Mouse (Mus musculus) G1E (cell line): ENCODE results near the gene Prm2. TPM values are rescaled to one million over a fixed set of nuclear protein-coding genes. Genes with fewer than 3 reads are reported as not detected.
"Not testable (repeated sequence)": the region's sequence is repeated elsewhere in the genome, so short reads cannot be mapped to it uniquely, and the experiment has no call there.

Source experiments
- ATAC-seq: 2 replicates; pipeline ENCODE4 v1.8.0; 2016; ENCODE audit warnings: mild to moderate bottlenecking; ENCODE audit not compliant: insufficient number of reproducible peaks, poor library complexity, low FRiP score, severe bottlenecking; ENCODE audit errors: extremely low read depth
- DNase-seq: peaks from one replicate; pipeline ENCODE4 v3.0.0; 2012; ENCODE audit warnings: low spot score
- H3K27me3 ChIP-seq: 2 replicates; pipeline ENCODE4 v1.6.1; 2012; ENCODE audit warnings: mild to moderate bottlenecking, low read length, inconsistent platforms; ENCODE audit not compliant: insufficient read depth
- H3K36me3 ChIP-seq: replicated peaks from 2 replicates; pipeline ENCODE3; 2012; ENCODE audit warnings: mild to moderate bottlenecking, inconsistent platforms
- H3K4me1 ChIP-seq: 2 replicates; pipeline ENCODE4 v1.6.1; 2012; ENCODE audit warnings: low read depth, low read length, inconsistent platforms, mixed read lengths; ENCODE audit not compliant: insufficient read depth
- H3K4me3 ChIP-seq: 2 replicates; pipeline ENCODE4 v1.5.1; 2012; ENCODE audit warnings: low read depth, mild to moderate bottlenecking, inconsistent platforms, low read length, moderate library complexity, mixed read lengths
- H3K9me3 ChIP-seq: replicated peaks from 2 replicates; pipeline ENCODE4 v1.6.1; 2012; ENCODE audit warnings: inconsistent platforms
- CTCF ChIP-seq: IDR thresholded peaks from 2 replicates; pipeline ENCODE4 v1.5.1; 2012; ENCODE audit warnings: low read depth, low read length, inconsistent platforms, mixed read lengths
- GATA1 ChIP-seq: IDR thresholded peaks from 2 replicates; pipeline ENCODE4 v1.6.1; 2012; ENCODE audit warnings: borderline replicate concordance, low read length, inconsistent platforms, mixed read lengths
- GATA2 ChIP-seq: IDR thresholded peaks from 2 replicates; pipeline ENCODE4 v1.6.1; 2012; ENCODE audit warnings: low read depth, low read length, inconsistent platforms, borderline replicate concordance
- POLR2AphosphoS5 ChIP-seq: IDR thresholded peaks from 2 replicates; pipeline ENCODE4 v1.6.1; 2012; ENCODE audit warnings: low read depth, low read length, inconsistent platforms; ENCODE audit not compliant: insufficient replicate concordance
- TAL1 ChIP-seq: conservative IDR thresholded peaks from 2 replicates; pipeline ENCODE4 v1.6.1; 2012; ENCODE audit warnings: low read depth, low read length, inconsistent platforms, mixed read lengths
- polyA plus RNA-seq: library from polyadenylated mRNA; stranded (reverse); fragments of >175 nt; gene quantifications from 2 replicates; pipeline ENCODE4 v1.2.3, GENCODE M21; 2012
- total RNA-seq, 2 experiments: library from RNA; stranded (forward) in 1 of 2; stranded (reverse) in 1 of 2; fragments of 200-1000 nt in 1 of 2; fragments of >200 nt in 1 of 2; fragmentation: Nextera tagmentation in 1 of 2; gene quantifications; 2 replicates each; pipeline ENCODE4 v1.2.3; 2014 to 2017

Gene Prm2
- total and polyA plus RNA-seq, 3 experiments = 0.49 TPM; not detected in 2

DNA sequence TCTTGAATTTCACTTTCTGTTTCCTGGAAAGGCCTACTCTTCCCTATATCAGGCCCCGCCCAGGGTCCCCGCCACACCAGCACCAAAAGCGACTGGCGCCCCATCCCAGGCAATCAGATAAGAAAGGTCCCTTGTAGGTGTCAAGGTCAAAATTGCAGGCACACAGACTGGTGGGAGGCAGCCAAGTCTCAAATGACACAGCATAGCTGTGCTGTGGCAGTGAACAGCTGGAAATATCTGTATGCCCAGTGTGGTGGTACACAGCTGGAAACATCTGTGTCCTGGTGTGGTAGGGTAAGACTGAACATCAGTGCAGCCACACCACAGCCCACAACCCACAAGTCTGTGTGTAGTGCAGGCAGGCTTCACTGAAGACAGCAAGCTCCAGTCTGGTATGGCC lies 18.9 kb upstream of the Prm2 start:
- TF ChIP-seq POLR2AphosphoS5 (no peak), GATA1 (no peak), CTCF (no peak), GATA2 (no peak), TAL1 (no peak)
- Histone ChIP-seq H3K36me3 (no peaks in the 10 kb centered on the region), H3K27me3 (peaks cover 59% of the 10 kb centered on the region), H3K9me3 (no peaks in the 10 kb centered on the region), H3K4me1 (peaks cover 31% of the 10 kb centered on the region), H3K4me3 (peak overlapping the region; percentile 33)
- peak; percentile 30 for DNase-seq
- peak; percentile 54 for ATAC-seq

DNA sequence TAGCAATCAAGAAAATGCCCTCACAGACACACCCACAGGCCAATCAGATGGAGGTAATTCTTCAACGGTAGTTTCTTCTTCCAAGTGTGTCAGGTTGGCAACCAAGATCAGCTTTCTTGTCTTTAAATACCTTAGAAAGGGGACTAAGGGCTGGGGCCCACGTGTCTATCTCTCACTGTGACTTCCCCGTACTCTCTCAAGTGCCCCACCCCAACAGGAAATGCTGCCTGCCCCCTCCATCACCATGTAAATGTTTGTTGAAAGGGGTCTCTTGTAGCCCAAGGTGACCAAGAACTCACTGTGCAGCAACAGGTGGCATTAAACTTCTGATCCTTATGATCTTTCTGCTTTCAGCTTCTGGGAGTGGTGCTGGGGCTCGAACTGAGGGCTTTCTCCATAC lies 17.8 kb upstream of the Prm2 start:
- no peak for ATAC-seq

DNA sequence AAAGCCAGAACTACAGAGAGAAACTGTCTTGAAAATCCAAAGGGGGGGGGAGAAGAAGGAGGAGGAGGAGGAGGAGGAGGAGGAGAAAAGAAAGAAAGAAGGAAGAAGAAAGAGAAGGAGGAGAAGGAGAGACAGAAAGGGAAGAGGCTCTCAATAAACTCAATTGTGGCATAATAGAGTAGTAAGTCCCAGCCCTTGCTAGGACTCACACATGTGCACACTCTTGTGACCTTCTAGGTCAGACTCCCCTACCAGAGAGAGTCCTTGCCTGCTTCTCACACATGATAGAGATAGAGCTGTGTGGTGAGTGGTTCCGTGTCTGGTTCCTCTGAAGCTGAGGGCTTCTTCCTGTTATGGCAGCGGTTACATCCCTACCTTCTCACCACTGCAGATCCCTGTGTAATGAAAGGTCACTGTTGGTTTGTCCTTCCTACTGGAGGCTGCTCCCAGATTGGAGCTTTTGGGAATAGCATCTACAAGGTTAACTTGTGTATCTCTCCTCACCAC lies 17.0 kb upstream of the Prm2 start, which contains the start of gene Gm11172:
Gene Gm11172 (plus strand): TSS at position 51 of the 507 bp plus-strand sequence.
- no peak for ATAC-seq
- Histone ChIP-seq H3K9me3 (no peaks in the 10 kb centered on the region), H3K4me3 (no peak within 1 kb of the TSS), H3K36me3 (no peaks in the 10 kb centered on the region), H3K4me1 (peaks cover 31% of the 10 kb centered on the region), H3K27me3 (peaks cover 61% of the 10 kb centered on the region)
- TF ChIP-seq POLR2AphosphoS5 (no peak), CTCF (no peak), TAL1 (no peak), GATA2 (no peak), GATA1 (no peak)
- no peak for DNase-seq

More for the DNA sequence above, 17.8 kb upstream of the Prm2 start:
- Histone ChIP-seq H3K27me3 (peaks cover 61% of the 10 kb centered on the region), H3K9me3 (no peaks in the 10 kb centered on the region), H3K36me3 (no peaks in the 10 kb centered on the region), H3K4me3 (no peak overlapping the region), H3K4me1 (peaks cover 31% of the 10 kb centered on the region)
- no peak for DNase-seq
- TF ChIP-seq TAL1 = no peak
- no peak for TF ChIP-seq CTCF
- no peak for TF ChIP-seq GATA2
- TF ChIP-seq GATA1 = no peak
- no peak for TF ChIP-seq POLR2AphosphoS5

DNA sequence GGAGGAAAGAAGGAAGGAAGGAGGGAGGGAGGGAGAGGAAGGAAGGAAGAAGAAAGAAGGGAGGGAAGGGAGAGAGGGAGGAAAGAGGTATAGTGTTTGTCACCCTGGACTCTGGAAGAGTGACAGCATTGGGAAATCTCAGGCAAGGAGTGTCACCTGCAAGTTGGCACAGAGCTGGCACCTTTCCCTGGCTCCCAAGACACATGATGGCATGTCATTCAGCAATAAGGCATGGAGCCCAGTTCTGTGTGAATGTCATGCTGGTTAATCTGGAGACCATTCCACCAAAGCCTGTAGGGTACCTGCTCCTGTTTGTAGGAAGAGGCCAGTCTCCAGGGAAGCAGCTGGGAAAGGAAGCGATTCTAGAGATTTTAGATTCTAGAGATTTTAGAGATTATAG lies 14.4 kb upstream of the Prm2 start:
- Histone ChIP-seq H3K27me3 (peaks cover 70% of the 10 kb centered on the region), H3K9me3 (no peaks in the 10 kb centered on the region), H3K36me3 (no peaks in the 10 kb centered on the region), H3K4me1 (peaks cover 25% of the 10 kb centered on the region), H3K4me3 (no peak overlapping the region)
- DNase-seq (no peak), ATAC-seq (no peak)
- no peak for TF ChIP-seq GATA2
- TF ChIP-seq CTCF = no peak
- TF ChIP-seq TAL1 = no peak
- no peak for TF ChIP-seq POLR2AphosphoS5

DNA sequence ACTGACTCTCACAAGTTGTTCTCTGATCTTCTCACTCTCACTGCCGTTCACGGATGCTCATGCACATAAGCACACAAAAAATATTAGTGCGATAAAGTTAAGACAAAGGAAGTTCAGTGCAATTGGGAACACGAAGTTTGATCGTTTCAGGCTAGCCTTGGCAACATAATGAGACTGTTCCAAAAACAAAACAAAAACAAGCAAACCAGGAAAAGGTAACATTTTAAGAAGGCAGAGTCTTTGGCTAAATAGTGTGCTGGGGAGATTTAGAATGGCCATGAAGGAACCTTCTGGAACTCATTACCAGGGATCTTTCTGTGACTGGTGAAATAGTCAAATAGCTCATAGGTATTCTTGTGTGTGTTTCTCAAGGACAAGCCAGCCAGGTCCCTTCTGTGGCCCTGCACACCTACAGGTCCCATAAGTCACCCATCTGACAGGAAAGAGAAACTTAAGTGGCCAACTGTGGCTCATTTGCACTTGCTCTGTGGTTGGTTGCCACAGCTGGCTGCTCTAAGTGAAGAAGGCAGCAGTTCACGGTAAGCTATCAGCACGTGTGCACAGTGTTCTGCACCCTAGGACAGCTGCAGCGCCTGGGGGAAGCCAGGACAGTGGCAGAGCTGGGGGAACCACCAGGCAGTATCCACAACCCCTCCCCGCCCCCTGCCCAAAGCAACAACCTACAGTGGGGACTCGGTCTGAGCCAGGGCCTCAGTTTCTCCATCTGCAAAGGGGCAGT lies 10.0 kb upstream of the Prm2 start, which contains the start of gene Prm1:
Gene Prm1 (minus strand): TSS at position 51 of the 739 bp plus-strand sequence.
- TF ChIP-seq GATA1 = no peak
- Histone ChIP-seq H3K4me1 (no peaks in the 10 kb centered on the region), H3K4me3 (no peak within 1 kb of the TSS), H3K9me3 (no peaks in the 10 kb centered on the region), H3K27me3 (peaks cover 76% of the 10 kb centered on the region), H3K36me3 (no peaks in the 10 kb centered on the region)
- DNase-seq = no peak
- no peak for ATAC-seq

DNA sequence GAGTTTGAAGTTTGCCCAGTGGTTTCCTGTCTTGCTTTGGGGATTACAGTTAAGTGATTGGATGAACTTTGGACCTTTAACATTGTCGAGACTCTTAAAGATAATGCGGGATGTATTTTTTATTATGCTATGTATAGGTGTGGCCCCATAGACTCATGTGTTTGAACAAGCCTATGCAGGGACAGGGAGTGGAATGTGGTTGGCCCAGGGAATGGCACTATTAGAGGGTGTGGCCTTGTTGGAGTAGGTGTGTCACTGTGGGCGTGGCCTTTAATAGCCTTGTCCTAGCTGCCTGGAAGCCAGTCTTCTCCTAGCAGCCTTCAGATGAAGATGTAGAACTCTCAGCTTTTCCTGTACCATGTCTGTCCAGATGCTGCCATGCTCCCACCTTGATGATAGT lies 6.5 kb upstream of the Prm2 start:
- H3K27me3 ChIP-seq = peaks cover 52% of the 10 kb centered on the region
- ATAC-seq, H3K4me1 ChIP-seq, H3K9me3 ChIP-seq, DNase-seq, H3K4me3 ChIP-seq, H3K36me3 ChIP-seq: not testable (repeated sequence)

DNA sequence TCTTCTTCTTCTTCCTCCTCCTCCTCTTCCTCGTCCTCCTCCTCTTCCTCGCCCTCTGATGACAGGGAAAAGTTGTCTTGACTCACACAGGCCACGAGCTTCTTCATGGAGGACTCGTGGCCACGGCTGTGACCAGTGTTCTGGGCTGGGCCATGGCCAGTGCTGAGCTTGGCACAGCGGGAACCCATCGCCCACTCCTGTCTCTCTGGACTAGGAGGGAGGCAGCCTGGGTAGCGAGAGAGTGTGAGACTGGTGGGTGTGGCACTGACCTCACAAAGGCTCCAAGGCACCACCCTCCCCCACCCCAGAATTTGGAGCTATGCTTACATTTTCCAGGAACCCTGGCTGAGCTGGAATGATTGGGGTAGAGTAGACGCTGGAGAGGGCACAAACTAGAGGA lies 5.2 kb downstream of the Prm2 start, which contains the start of gene Prm3:
Gene Prm3 (minus strand): TSS at position 213 of the 400 bp plus-strand sequence.
- peaks cover 40% of the 10 kb centered on the region for H3K27me3 ChIP-seq
- H3K9me3 ChIP-seq = no peaks in the 10 kb centered on the region
- H3K36me3 ChIP-seq = no peaks in the 10 kb centered on the region
- peaks cover 42% of the 10 kb centered on the region for H3K4me1 ChIP-seq
- no peak within 1 kb of the TSS for H3K4me3 ChIP-seq
- TF ChIP-seq GATA1 (no peak), POLR2AphosphoS5 (no peak), TAL1 (no peak), CTCF (no peak), GATA2 (no peak)
- DNase-seq (no peak), ATAC-seq (no peak)
